Comparison of ENCODE assay signal across 22 mouse cellular contexts in the genomic region with DNA sequence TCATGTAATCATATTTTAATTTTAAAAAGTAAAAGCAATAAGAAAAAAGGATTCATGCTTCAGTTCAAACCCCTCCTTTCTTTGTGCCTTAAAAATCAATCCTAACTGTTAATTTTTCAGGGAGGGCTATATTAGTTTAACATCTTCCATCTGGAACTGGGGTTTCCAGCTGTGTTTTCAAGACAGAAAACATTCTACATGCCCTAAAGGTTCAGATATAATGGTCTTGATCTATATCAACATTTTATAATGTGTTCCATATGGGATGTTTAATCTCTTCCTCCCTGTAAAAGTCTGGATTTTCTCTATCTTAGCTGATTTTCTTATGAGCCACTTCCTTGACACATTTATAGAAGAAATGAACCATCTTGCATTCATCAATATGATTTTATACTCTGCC.
"Had no signal": no experiment of that assay in that cellular context is flagged by ENCODE, and none has a peak within 500 bp of the region (broad histone marks: within the 10 kb centered on the region; RNA-seq: fewer than 3 reads in every experiment).

No protein-coding gene starts in this region.

- DNase-seq: gastrocnemius, postnatal 14 days; gastrocnemius, postnatal 36 days; heart, adult 11 months; heart, postnatal 10 days; kidney, adult 18-20 months; kidney, adult 8-10 months; kidney, postnatal 14 days; kidney, postnatal 36 days; layer of hippocampus, adult 9-11 months; layer of hippocampus, postnatal 36 days; left cerebral cortex, postnatal 4 days had no signal

- H3K9me3 ChIP-seq: heart, embryonic 10.5 days; heart, embryonic 12.5 days; hindbrain, embryonic 13.5 days; hindbrain, embryonic 15.5 days; limb, embryonic 13.5 days; limb, embryonic 15.5 days; liver, embryonic 12.5 days had no signal

- H3K9ac ChIP-seq: heart, embryonic 12.5 days; hindbrain, embryonic 13.5 days; hindbrain, embryonic 15.5 days; limb, embryonic 13.5 days; limb, embryonic 15.5 days; liver, embryonic 12.5 days; liver, embryonic 14.5 days had no signal

- H3K27ac ChIP-seq: heart, embryonic 10.5 days; hindbrain, embryonic 13.5 days; hindbrain, embryonic 15.5 days; hindbrain, postnatal 0 days; kidney, postnatal 0 days; limb, embryonic 13.5 days; limb, embryonic 15.5 days; liver, embryonic 12.5 days; liver, embryonic 14.5 days had no signal

- H3K4me1 ChIP-seq: heart, embryonic 10.5 days; heart, embryonic 12.5 days; hindbrain, embryonic 13.5 days; hindbrain, embryonic 15.5 days; limb, embryonic 13.5 days; limb, embryonic 15.5 days; liver, embryonic 12.5 days had no signal

- H3K4me3 ChIP-seq: heart, embryonic 10.5 days; heart, embryonic 12.5 days; hindbrain, embryonic 13.5 days; hindbrain, embryonic 15.5 days; limb, embryonic 13.5 days; limb, embryonic 15.5 days; liver, embryonic 12.5 days had no signal

- H3K36me3 ChIP-seq: heart, embryonic 10.5 days; heart, embryonic 12.5 days; hindbrain, embryonic 13.5 days; hindbrain, embryonic 15.5 days; limb, embryonic 13.5 days; limb, embryonic 15.5 days; liver, embryonic 12.5 days had no signal

- H3K27me3 ChIP-seq: heart, embryonic 12.5 days; hindbrain, embryonic 13.5 days; hindbrain, embryonic 15.5 days; limb, embryonic 13.5 days; limb, embryonic 15.5 days; liver, embryonic 12.5 days had no signal

- H3K4me2 ChIP-seq: heart, embryonic 12.5 days; hindbrain, embryonic 13.5 days; hindbrain, embryonic 15.5 days; limb, embryonic 13.5 days; limb, embryonic 15.5 days; liver, embryonic 12.5 days had no signal

- ATAC-seq: hindbrain, postnatal 0 days; intestine, embryonic 16.5 days; liver, embryonic 12.5 days had no signal
